Mouse (Mus musculus): Measurements from ENCODE around the gene Carmil3. TPM values are rescaled to one million over a fixed set of nuclear protein-coding genes. Genes with fewer than 3 reads are reported as not detected.

Carmil3 gene
- polyA plus RNA-seq, 1 experiment, result 0.08 TPM

DNA sequence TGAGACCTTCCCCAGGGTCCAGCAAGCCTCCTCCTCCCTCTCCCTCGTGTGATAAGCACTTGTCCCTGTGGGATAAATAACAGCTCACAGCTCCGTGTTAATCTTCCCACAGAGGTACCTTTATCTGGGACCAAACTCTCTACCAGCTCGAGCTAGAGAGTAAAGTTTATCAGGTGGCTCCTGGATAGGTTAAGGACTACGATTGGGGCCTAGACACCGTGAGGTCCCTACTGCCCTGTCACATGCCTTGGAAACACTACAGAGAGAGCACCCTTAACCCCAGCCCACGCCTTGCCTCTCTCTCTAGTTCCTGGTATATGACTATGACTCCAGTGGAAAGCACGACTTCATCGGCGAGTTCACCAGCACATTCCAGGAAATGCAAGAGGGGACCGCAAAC lies 23.5 kb downstream of the Carmil3 start:
- peaks cover 99% of the 10 kb centered on the region for H3K27me3 ChIP-seq (ENCODE audit: control insufficient read depth, insufficient read depth, insufficient read length)
- no peak overlapping the region for H3ac ChIP-seq (ENCODE audit: control insufficient read depth, insufficient read length)
- TF ChIP-seq E2F4 (IDR thresholded peaks at IDR 0.05; ENCODE audit: insufficient read depth), result no peak
- no peak for TF ChIP-seq MAX (IDR thresholded peaks at IDR 0.05; ENCODE audit: low read depth)
- no peak for TF ChIP-seq USF1 (IDR thresholded peaks at IDR 0.05; ENCODE audit: low read depth)
- TF ChIP-seq POLR2A (IDR thresholded peaks at IDR 0.05; ENCODE audit: insufficient read length, low read depth), result no peak
- no peak for TF ChIP-seq SRF (IDR thresholded peaks at IDR 0.05; ENCODE audit: control insufficient read depth, insufficient read length, low read depth)
- no peak for TF ChIP-seq TCF3 (IDR thresholded peaks at IDR 0.05; ENCODE audit: insufficient read length, low read depth)
- TF ChIP-seq CEBPB (IDR thresholded peaks at IDR 0.05; ENCODE audit: insufficient read depth, poor library complexity, severe bottlenecking), result no peak
- TF ChIP-seq POLR2AphosphoS2 (IDR thresholded peaks at IDR 0.05; ENCODE audit: insufficient read length, low read depth), result no peak
- TF ChIP-seq REST (IDR thresholded peaks at IDR 0.05; ENCODE audit: insufficient read depth, insufficient read length), result no peak
- TF ChIP-seq MYOD1 (IDR thresholded peaks at IDR 0.05; ENCODE audit: control insufficient read depth in 1 of 3, insufficient read length in 2 of 3, low read depth in 2 of 3), result no peak
- no peak for TF ChIP-seq MYOG (IDR thresholded peaks at IDR 0.05; ENCODE audit: control insufficient read depth in 1 of 3, insufficient read depth in 1 of 3, insufficient read length in 2 of 3, low read depth in 2 of 3)
- no peak for TF ChIP-seq TCF12 (IDR thresholded peaks at IDR 0.05; ENCODE audit: insufficient read depth, poor library complexity, severe bottlenecking)
- H3K36me3 ChIP-seq (ENCODE audit: control insufficient read depth, insufficient read depth), result no peaks in the 10 kb centered on the region
- no peak overlapping the region for H3K4me2 ChIP-seq (ENCODE audit: low read depth)
- no peak overlapping the region for H3K4me3 ChIP-seq
- H3K79me2 ChIP-seq (ENCODE audit: control insufficient read depth, insufficient read depth), result no peaks in the 10 kb centered on the region

DNA sequence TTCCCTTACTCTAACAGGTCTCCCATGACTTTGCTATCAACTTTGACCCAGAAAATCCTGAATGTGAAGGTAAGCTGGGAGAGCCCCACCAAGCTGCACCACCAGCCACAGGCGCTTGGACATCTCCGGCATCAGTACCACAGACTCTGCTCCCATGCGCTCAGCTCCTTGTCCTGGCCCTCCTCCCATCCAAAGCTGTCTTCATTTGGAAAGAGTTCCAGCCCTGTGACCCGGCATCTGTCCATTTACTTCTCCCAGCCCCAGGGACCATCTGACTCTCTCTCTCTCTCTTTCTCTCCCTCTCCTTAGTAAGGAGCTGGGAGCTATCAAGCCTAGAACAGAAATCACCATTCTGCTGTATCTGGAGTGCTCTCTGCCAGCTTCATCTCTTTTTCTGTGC lies 25.4 kb downstream of the Carmil3 start:
- Histone ChIP-seq H3ac (ENCODE audit: control insufficient read depth, insufficient read length) (no peak overlapping the region), H3K36me3 (ENCODE audit: control insufficient read depth, insufficient read depth) (no peaks in the 10 kb centered on the region), H3K27me3 (ENCODE audit: control insufficient read depth, insufficient read depth, insufficient read length) (peaks cover 99% of the 10 kb centered on the region), H3K4me3 (no peak overlapping the region), H3K4me2 (ENCODE audit: low read depth) (no peak overlapping the region), H3K79me2 (ENCODE audit: control insufficient read depth, insufficient read depth) (no peaks in the 10 kb centered on the region)
- TF ChIP-seq USF1 (IDR thresholded peaks at IDR 0.05; ENCODE audit: low read depth) (no peak), E2F4 (IDR thresholded peaks at IDR 0.05; ENCODE audit: insufficient read depth) (no peak), MYOD1 (IDR thresholded peaks at IDR 0.05; ENCODE audit: control insufficient read depth in 1 of 3, insufficient read length in 2 of 3, low read depth in 2 of 3) (no peak), REST (IDR thresholded peaks at IDR 0.05; ENCODE audit: insufficient read depth, insufficient read length) (no peak), SRF (IDR thresholded peaks at IDR 0.05; ENCODE audit: control insufficient read depth, insufficient read length, low read depth) (no peak), CEBPB (IDR thresholded peaks at IDR 0.05; ENCODE audit: insufficient read depth, poor library complexity, severe bottlenecking) (no peak), POLR2A (IDR thresholded peaks at IDR 0.05; ENCODE audit: insufficient read length, low read depth) (no peak), MAX (IDR thresholded peaks at IDR 0.05; ENCODE audit: low read depth) (no peak), MYOG (IDR thresholded peaks at IDR 0.05; ENCODE audit: control insufficient read depth in 1 of 3, insufficient read depth in 1 of 3, insufficient read length in 2 of 3, low read depth in 2 of 3) (no peak), POLR2AphosphoS2 (IDR thresholded peaks at IDR 0.05; ENCODE audit: insufficient read length, low read depth) (no peak), TCF3 (IDR thresholded peaks at IDR 0.05; ENCODE audit: insufficient read length, low read depth) (no peak), TCF12 (IDR thresholded peaks at IDR 0.05; ENCODE audit: insufficient read depth, poor library complexity, severe bottlenecking) (no peak)

DNA sequence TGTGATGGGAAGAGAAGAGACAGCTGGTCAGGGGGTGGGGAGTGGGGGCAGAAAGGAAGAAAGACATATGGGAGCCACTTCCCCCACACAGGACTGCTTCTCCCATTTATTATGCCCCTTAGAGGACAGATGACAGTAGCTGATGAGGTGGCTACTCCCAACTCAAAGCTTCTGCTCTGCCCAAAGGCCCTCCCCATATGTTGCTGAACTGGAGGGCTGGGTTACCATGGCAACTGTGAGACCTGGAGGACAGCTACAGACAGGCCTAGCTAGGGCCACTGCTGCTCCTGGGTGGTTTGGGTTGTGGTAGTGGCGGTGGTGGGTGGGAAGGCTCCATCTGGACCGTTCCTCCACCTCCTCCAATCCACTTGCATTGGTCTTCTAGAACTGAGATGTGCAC lies 28.4 kb downstream of the Carmil3 start:
- no peak for TF ChIP-seq MAX (IDR thresholded peaks at IDR 0.05; ENCODE audit: low read depth)
- TF ChIP-seq REST (IDR thresholded peaks at IDR 0.05; ENCODE audit: insufficient read depth, insufficient read length), result no peak
- no peak for TF ChIP-seq POLR2AphosphoS2 (IDR thresholded peaks at IDR 0.05; ENCODE audit: insufficient read length, low read depth)
- no peak for TF ChIP-seq POLR2A (IDR thresholded peaks at IDR 0.05; ENCODE audit: insufficient read length, low read depth)
- no peak for TF ChIP-seq TCF3 (IDR thresholded peaks at IDR 0.05; ENCODE audit: insufficient read length, low read depth)
- TF ChIP-seq E2F4 (IDR thresholded peaks at IDR 0.05; ENCODE audit: insufficient read depth), result no peak
- TF ChIP-seq CEBPB (IDR thresholded peaks at IDR 0.05; ENCODE audit: insufficient read depth, poor library complexity, severe bottlenecking), result no peak
- TF ChIP-seq USF1 (IDR thresholded peaks at IDR 0.05; ENCODE audit: low read depth), result no peak
- TF ChIP-seq SRF (IDR thresholded peaks at IDR 0.05; ENCODE audit: control insufficient read depth, insufficient read length, low read depth), result no peak
- no peak for TF ChIP-seq TCF12 (IDR thresholded peaks at IDR 0.05; ENCODE audit: insufficient read depth, poor library complexity, severe bottlenecking)
- no peak for TF ChIP-seq MYOG (IDR thresholded peaks at IDR 0.05; ENCODE audit: control insufficient read depth in 1 of 3, insufficient read depth in 1 of 3, insufficient read length in 2 of 3, low read depth in 2 of 3)
- peaks cover 92% of the 10 kb centered on the region for H3K27me3 ChIP-seq (ENCODE audit: control insufficient read depth, insufficient read depth, insufficient read length)

DNA sequence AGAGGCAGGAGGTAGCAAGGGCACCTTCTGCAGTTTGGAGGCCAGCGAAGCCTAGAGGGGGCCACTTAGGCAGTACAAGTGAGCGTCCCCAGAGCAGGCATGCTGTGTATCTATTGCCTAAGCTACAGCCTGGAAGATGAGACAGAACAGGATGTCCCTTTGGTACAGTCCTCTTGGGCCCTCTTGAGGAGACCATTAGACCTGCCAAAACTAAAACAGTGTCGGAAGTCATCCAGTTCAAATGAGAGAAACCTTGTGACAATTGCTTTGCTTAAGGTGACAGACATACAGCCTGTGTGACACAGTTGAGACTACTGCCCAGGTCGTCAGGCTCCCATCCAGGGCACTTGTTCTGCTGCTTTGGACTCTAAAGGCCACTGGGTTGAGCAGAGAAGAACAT lies 29.2 kb downstream of the Carmil3 start:
- TF ChIP-seq MYOG (IDR thresholded peaks at IDR 0.05; ENCODE audit: control insufficient read depth in 1 of 3, insufficient read depth in 1 of 3, insufficient read length in 2 of 3, low read depth in 2 of 3) (no peak), POLR2A (IDR thresholded peaks at IDR 0.05; ENCODE audit: insufficient read length, low read depth) (no peak), POLR2AphosphoS2 (IDR thresholded peaks at IDR 0.05; ENCODE audit: insufficient read length, low read depth) (no peak), E2F4 (IDR thresholded peaks at IDR 0.05; ENCODE audit: insufficient read depth) (no peak), MYOD1 (IDR thresholded peaks at IDR 0.05; ENCODE audit: control insufficient read depth in 1 of 3, insufficient read length in 2 of 3, low read depth in 2 of 3) (no peak), CEBPB (IDR thresholded peaks at IDR 0.05; ENCODE audit: insufficient read depth, poor library complexity, severe bottlenecking) (no peak), USF1 (IDR thresholded peaks at IDR 0.05; ENCODE audit: low read depth) (no peak), SRF (IDR thresholded peaks at IDR 0.05; ENCODE audit: control insufficient read depth, insufficient read length, low read depth) (no peak), MAX (IDR thresholded peaks at IDR 0.05; ENCODE audit: low read depth) (no peak), TCF3 (IDR thresholded peaks at IDR 0.05; ENCODE audit: insufficient read length, low read depth) (no peak), REST (IDR thresholded peaks at IDR 0.05; ENCODE audit: insufficient read depth, insufficient read length) (no peak), TCF12 (IDR thresholded peaks at IDR 0.05; ENCODE audit: insufficient read depth, poor library complexity, severe bottlenecking) (no peak)
- peaks cover 92% of the 10 kb centered on the region for H3K27me3 ChIP-seq (ENCODE audit: control insufficient read depth, insufficient read depth, insufficient read length)
- H3K36me3 ChIP-seq (ENCODE audit: control insufficient read depth, insufficient read depth), result no peaks in the 10 kb centered on the region
- no peak overlapping the region for H3K4me3 ChIP-seq
- H3K79me2 ChIP-seq (ENCODE audit: control insufficient read depth, insufficient read depth), result no peaks in the 10 kb centered on the region
- H3ac ChIP-seq (ENCODE audit: control insufficient read depth, insufficient read length), result no peak overlapping the region
- no peak overlapping the region for H3K4me2 ChIP-seq (ENCODE audit: low read depth)

More for the DNA sequence above, 28.4 kb downstream of the Carmil3 start:
- H3K79me2 ChIP-seq (ENCODE audit: control insufficient read depth, insufficient read depth), result no peaks in the 10 kb centered on the region
- no peak overlapping the region for H3K4me2 ChIP-seq (ENCODE audit: low read depth)
- no peaks in the 10 kb centered on the region for H3K36me3 ChIP-seq (ENCODE audit: control insufficient read depth, insufficient read depth)
- no peak overlapping the region for H3K4me3 ChIP-seq
- no peak overlapping the region for H3ac ChIP-seq (ENCODE audit: control insufficient read depth, insufficient read length)

Data from myocyte (in vitro differentiated cells).